Mouse (Mus musculus) heart, embryonic 15.5 days (tissue): ENCODE results near the gene Serpinb3a. TPM values are rescaled to one million over a fixed set of nuclear protein-coding genes. Genes with fewer than 3 reads are reported as not detected.
A peak's percentile ranks its signal among the peaks of the same experiment; 100 is the strongest.
"Not testable (repeated sequence)": the region's sequence is repeated elsewhere in the genome, so short reads cannot be mapped to it uniquely, and the experiment has no call there.

Source experiments
- ATAC-seq: fragments of 200-750 bp; cut with Nextera tagmentation; replicated peaks from 2 replicates; pipeline ENCODE4 v1.8.0; 2017; ENCODE audit warnings: low read depth, moderate TSS enrichment; ENCODE audit not compliant: insufficient number of reproducible peaks, insufficient read depth, low FRiP score
- H3K27ac ChIP-seq: fragments of 300-500 bp; sonication (generic); 2 replicates; pipeline ENCODE4 v1.5.1; 2015; ENCODE audit warnings: mild to moderate bottlenecking, inconsistent platforms
- H3K27me3 ChIP-seq: fragments of 300-500 bp; sonication (generic); 2 replicates; pipeline ENCODE4 v1.6.1; 2015; ENCODE audit warnings: inconsistent platforms
- H3K36me3 ChIP-seq: fragments of 300-500 bp; sonication (generic); 2 replicates; pipeline ENCODE4 v1.6.1; 2015; ENCODE audit warnings: mild to moderate bottlenecking, inconsistent platforms
- H3K4me1 ChIP-seq: fragments of 300-500 bp; sonication (generic); replicated peaks from 2 replicates; pipeline ENCODE4 v1.6.1; 2015; ENCODE audit warnings: inconsistent platforms
- H3K4me2 ChIP-seq: fragments of 300-500 bp; sonication (generic); 2 replicates; pipeline ENCODE4 v1.6.1; 2015; ENCODE audit warnings: inconsistent platforms, mild to moderate bottlenecking, moderate library complexity
- H3K4me3 ChIP-seq: fragments of 300-500 bp; sonication (generic); 2 replicates; pipeline ENCODE4 v1.5.1; 2015; ENCODE audit warnings: mild to moderate bottlenecking, inconsistent platforms
- H3K9ac ChIP-seq: fragments of 300-500 bp; sonication (generic); 2 replicates; pipeline ENCODE4 v1.6.1; 2015; ENCODE audit warnings: mild to moderate bottlenecking, inconsistent platforms
- H3K9me3 ChIP-seq: fragments of 300-500 bp; sonication (generic); replicated peaks from 2 replicates; pipeline ENCODE4 v1.6.1; 2016; ENCODE audit warnings: inconsistent platforms
- WGBS: fragments of 180-500 bp; shearing (Covaris S2); methylation state at CpG from one replicate; pipeline ENCODE4 v1.1.7; 2015; ENCODE audit warnings: mixed read lengths; 5-methylcytosine and 5-hydroxymethylcytosine counted together
- polyA plus RNA-seq: library from polyadenylated mRNA; unstranded; fragments of >200 nt; fragmentation: Nextera tagmentation; extraction: Ambion mirVana; gene quantifications from 2 replicates; pipeline ENCODE4 v1.2.1, GENCODE M21; 2015

The Serpinb3a gene
- 0.25 TPM in 1 of 2 replicates, not detected in the other for polyA plus RNA-seq

- H3K4me2 ChIP-seq: no peak within 1 kb of the TSS
- H3K9me3 ChIP-seq: no peaks in the 10 kb centered on the region
- ATAC-seq: no peak
- no peak within 1 kb of the TSS for H3K9ac ChIP-seq
- H3K27me3 ChIP-seq: no peaks in the 10 kb centered on the region
- H3K36me3 ChIP-seq: no peaks in the 10 kb centered on the region
- WGBS: 73% methylated on average over 1 of the region's 1 CpGs
- H3K4me1 ChIP-seq: no peaks in the 10 kb centered on the region
- H3K27ac ChIP-seq: no peak within 1 kb of the TSS
- no peak within 1 kb of the TSS for H3K4me3 ChIP-seq
These were observed at the start of gene Serpinb3a for GRCm38 (mm10) chr1:107052203-107052602. Serpinb3a (minus strand) TSS chr1:107052303.

GRCm38 (mm10) chr1:107098417-107098816, 46.3 kb upstream of the Serpinb3a start:
- 73% methylated on average over 2 of the region's 2 CpGs for WGBS
- H3K4me3 ChIP-seq: no peak overlapping the region
- no peaks in the 10 kb centered on the region for H3K4me1 ChIP-seq
- H3K27ac ChIP-seq: no peak overlapping the region
- no peak overlapping the region for H3K4me2 ChIP-seq
- H3K36me3 ChIP-seq: no peaks in the 10 kb centered on the region
- ATAC-seq: no peak
- no peaks in the 10 kb centered on the region for H3K27me3 ChIP-seq
- H3K9me3 ChIP-seq: no peaks in the 10 kb centered on the region
- H3K9ac ChIP-seq: no peak overlapping the region

GRCm38 (mm10) chr1:107083406-107083805, 31.3 kb upstream of the Serpinb3a start, which contains the start of gene Serpinb3d:
Serpinb3d (minus strand) TSS chr1:107083506.
- Histone ChIP-seq H3K4me2 (no peak within 1 kb of the TSS), H3K9me3 (no peaks in the 10 kb centered on the region), H3K36me3 (no peaks in the 10 kb centered on the region), H3K9ac (no peak within 1 kb of the TSS), H3K27me3 (no peaks in the 10 kb centered on the region), H3K4me3 (no peak within 1 kb of the TSS), H3K27ac (no peak within 1 kb of the TSS), H3K4me1 (no peaks in the 10 kb centered on the region)
- no peak for ATAC-seq

GRCm38 (mm10) chr1:107034236-107034635, 17.9 kb downstream of the Serpinb3a start:
- H3K9me3 ChIP-seq, H3K4me2 ChIP-seq, H3K4me3 ChIP-seq, H3K27me3 ChIP-seq, ATAC-seq, H3K27ac ChIP-seq, H3K36me3 ChIP-seq, H3K9ac ChIP-seq, H3K4me1 ChIP-seq: not testable (repeated sequence)
- 82% methylated on average over 3 of the region's 3 CpGs for WGBS

GRCm38 (mm10) chr1:107025886-107026285, 26.2 kb downstream of the Serpinb3a start:
- no peak overlapping the region for H3K4me2 ChIP-seq
- no peak overlapping the region for H3K27ac ChIP-seq
- WGBS: 28% methylated on average over 1 of the region's 1 CpGs
- no peaks in the 10 kb centered on the region for H3K36me3 ChIP-seq
- H3K9me3 ChIP-seq: no peaks in the 10 kb centered on the region
- no peaks in the 10 kb centered on the region for H3K27me3 ChIP-seq
- no peak overlapping the region for H3K4me3 ChIP-seq
- no peak overlapping the region for H3K9ac ChIP-seq
- no peak for ATAC-seq
- H3K4me1 ChIP-seq: no peaks in the 10 kb centered on the region

GRCm38 (mm10) chr1:107015210-107015609, 36.9 kb downstream of the Serpinb3a start:
- H3K9ac ChIP-seq: no peak overlapping the region
- no peaks in the 10 kb centered on the region for H3K4me1 ChIP-seq
- H3K36me3 ChIP-seq: no peaks in the 10 kb centered on the region
- no peaks in the 10 kb centered on the region for H3K27me3 ChIP-seq
- H3K4me2 ChIP-seq: no peak overlapping the region
- no peak overlapping the region for H3K27ac ChIP-seq
- H3K9me3 ChIP-seq: no peaks in the 10 kb centered on the region
- WGBS: 76% methylated on average over 7 of the region's 7 CpGs
- no peak overlapping the region for H3K4me3 ChIP-seq
- ATAC-seq: no peak

- H3K4me1 ChIP-seq: no peaks in the 10 kb centered on the region
- H3K27me3 ChIP-seq: no peaks in the 10 kb centered on the region
- ATAC-seq: no peak
- no peak overlapping the region for H3K27ac ChIP-seq
- no peak overlapping the region for H3K4me2 ChIP-seq
- WGBS: 42% methylated on average over 2 of the region's 2 CpGs
- no peak overlapping the region for H3K9ac ChIP-seq
- no peaks in the 10 kb centered on the region for H3K9me3 ChIP-seq
- no peaks in the 10 kb centered on the region for H3K36me3 ChIP-seq
- no peak overlapping the region for H3K4me3 ChIP-seq
These were observed 37.6 kb downstream of the Serpinb3a start for GRCm38 (mm10) chr1:107014530-107014929.

- no peaks in the 10 kb centered on the region for H3K4me1 ChIP-seq
- H3K27ac ChIP-seq: no peak overlapping the region
- no peak for ATAC-seq
- H3K9ac ChIP-seq: no peak overlapping the region
- no peak overlapping the region for H3K4me2 ChIP-seq
- 84% methylated on average over 3 of the region's 3 CpGs for WGBS
- H3K9me3 ChIP-seq: no peaks in the 10 kb centered on the region
- no peak overlapping the region for H3K4me3 ChIP-seq
- H3K27me3 ChIP-seq: no peaks in the 10 kb centered on the region
- no peaks in the 10 kb centered on the region for H3K36me3 ChIP-seq
These were observed 45.8 kb downstream of the Serpinb3a start for GRCm38 (mm10) chr1:107006316-107006715.

- Histone ChIP-seq H3K4me2 (no peak overlapping the region), H3K36me3 (no peaks in the 10 kb centered on the region), H3K9me3 (no peaks in the 10 kb centered on the region), H3K27ac (no peak overlapping the region), H3K4me3 (no peak overlapping the region), H3K4me1 (peaks cover 8% of the 10 kb centered on the region), H3K27me3 (no peaks in the 10 kb centered on the region), H3K9ac (no peak overlapping the region)
- WGBS: 82% methylated on average over 2 of the region's 2 CpGs
- no peak for ATAC-seq
These were observed 50.3 kb downstream of the Serpinb3a start for GRCm38 (mm10) chr1:107001754-107002153.

GRCm38 (mm10) chr1:107000424-107000823, 51.7 kb downstream of the Serpinb3a start:
- H3K4me1 ChIP-seq: peaks cover 8% of the 10 kb centered on the region
- 39% methylated on average over 13 of the region's 13 CpGs for WGBS
- H3K27ac ChIP-seq: peak overlapping the region; percentile 76
- no peaks in the 10 kb centered on the region for H3K36me3 ChIP-seq
- no peak overlapping the region for H3K4me3 ChIP-seq
- H3K4me2 ChIP-seq: peak overlapping the region; percentile 29; the same call in 1 of the 2 replicates
- H3K9ac ChIP-seq: no peak overlapping the region
- H3K9me3 ChIP-seq: no peaks in the 10 kb centered on the region
- peak; percentile 95 for ATAC-seq
- no peaks in the 10 kb centered on the region for H3K27me3 ChIP-seq
